Mouse (Mus musculus) C2C12 (cell line): Measurements from ENCODE around the gene Pcdh9. TPM values are rescaled to one million over a fixed set of nuclear protein-coding genes. Genes with fewer than 3 reads are reported as not detected.

Experiments
- H3K27me3 ChIP-seq: one replicate; pipeline ENCODE4 v1.6.1; 2011; ENCODE audit not compliant: control insufficient read depth, insufficient read depth, insufficient read length
- H3K36me3 ChIP-seq: one replicate; pipeline ENCODE4 v1.6.1; 2011; ENCODE audit not compliant: control insufficient read depth, insufficient read depth
- H3K4me3 ChIP-seq: one replicate; pipeline ENCODE4 v1.5.1; 2011; ENCODE audit warnings: mild to moderate bottlenecking, control low read depth; ENCODE audit not compliant: poor library complexity, insufficient read depth, severe bottlenecking
- H3K79me2 ChIP-seq: one replicate; pipeline ENCODE4 v1.6.1; 2011; ENCODE audit not compliant: control insufficient read depth, insufficient read depth
- H3K79me3 ChIP-seq: one replicate; pipeline ENCODE4 v1.6.1; 2011; ENCODE audit warnings: low read depth, control low read depth
- H3ac ChIP-seq: one replicate; pipeline ENCODE3; 2011; ENCODE audit warnings: low read depth; ENCODE audit not compliant: control insufficient read depth, insufficient read length
- CEBPB ChIP-seq: IDR thresholded peaks from one replicate; pipeline ENCODE4 v1.6.1; 2011; ENCODE audit warnings: low read depth, mild to moderate bottlenecking, control low read depth, moderate library complexity
- CTCF ChIP-seq: IDR thresholded peaks from one replicate; pipeline ENCODE4 v1.5.1; 2011; ENCODE audit not compliant: control insufficient read depth, insufficient read depth, insufficient read length
- FOSL1 ChIP-seq: IDR thresholded peaks from one replicate; pipeline ENCODE4 v1.8.0; 2011; ENCODE audit warnings: mild to moderate bottlenecking, low read length; ENCODE audit not compliant: poor library complexity, insufficient read depth, severe bottlenecking
- MAX ChIP-seq: IDR thresholded peaks from one replicate; pipeline ENCODE4 v1.6.1; 2011; ENCODE audit warnings: mild to moderate bottlenecking, control low read depth
- MYOD1 ChIP-seq: IDR thresholded peaks from one replicate; pipeline ENCODE4 v1.6.1; 2011; ENCODE audit warnings: low read depth; ENCODE audit not compliant: control insufficient read depth, insufficient read length
- MYOG ChIP-seq: IDR thresholded peaks from one replicate; pipeline ENCODE4 v1.6.1; 2011; ENCODE audit not compliant: control insufficient read depth, insufficient read length; ENCODE audit errors: extremely low read depth
- USF1 ChIP-seq: IDR thresholded peaks from one replicate; pipeline ENCODE4 v1.6.1; 2011; ENCODE audit warnings: low read depth, mild to moderate bottlenecking, control low read depth, moderate library complexity
- polyA plus RNA-seq: library from polyadenylated mRNA; unstranded; fragments of >200 nt; fragmentation: generic; extraction: Trizol; gene quantifications from one replicate; pipeline ENCODE4 v1.2.1, GENCODE M21; 2012; ENCODE audit warnings: missing spikeins

Gene Pcdh9
- polyA plus RNA-seq, 1 experiment, result not detected

- H3K4me3 ChIP-seq, result no peak overlapping the region
- no peaks in the 10 kb centered on the region for H3K27me3 ChIP-seq
- H3K79me2 ChIP-seq, result no peaks in the 10 kb centered on the region
- H3K79me3 ChIP-seq, result no peaks in the 10 kb centered on the region
- TF ChIP-seq MYOG (no peak), CEBPB (no peak), CTCF (no peak), MAX (no peak), FOSL1 (no peak), USF1 (no peak), MYOD1 (no peak)
- no peak overlapping the region for H3ac ChIP-seq
- no peaks in the 10 kb centered on the region for H3K36me3 ChIP-seq
Measured at GRCm38 (mm10) chr14:93040591-93040990, 849.9 kb downstream of the Pcdh9 start.

GRCm38 (mm10) chr14:93039326-93040221 is 850.9 kb downstream of the Pcdh9 start:
- no peak overlapping the region for H3ac ChIP-seq
- no peaks in the 10 kb centered on the region for H3K79me2 ChIP-seq
- TF ChIP-seq MAX, result no peak
- TF ChIP-seq CTCF, result no peak
- TF ChIP-seq MYOD1, result no peak
- no peak for TF ChIP-seq CEBPB
- TF ChIP-seq MYOG, result no peak
- no peak for TF ChIP-seq USF1
- no peak for TF ChIP-seq FOSL1
- H3K36me3 ChIP-seq, result no peaks in the 10 kb centered on the region
- H3K79me3 ChIP-seq, result no peaks in the 10 kb centered on the region
- no peaks in the 10 kb centered on the region for H3K27me3 ChIP-seq
- H3K4me3 ChIP-seq, result no peak overlapping the region

- Histone ChIP-seq H3K4me3 (no peak overlapping the region), H3K36me3 (no peaks in the 10 kb centered on the region), H3ac (no peak overlapping the region), H3K79me2 (no peaks in the 10 kb centered on the region), H3K27me3 (no peaks in the 10 kb centered on the region), H3K79me3 (no peaks in the 10 kb centered on the region)
- TF ChIP-seq CEBPB, result no peak
- TF ChIP-seq USF1, result no peak
- no peak for TF ChIP-seq CTCF
- TF ChIP-seq FOSL1, result no peak
- no peak for TF ChIP-seq MYOD1
Measured at GRCm38 (mm10) chr14:93009147-93010064, 881.1 kb downstream of the Pcdh9 start.
